Mouse (Mus musculus) embryonic facial prominence, embryonic 14.5 days (tissue): ENCODE measurements around the gene Gpr3. TPM values are rescaled to one million over a fixed set of nuclear protein-coding genes. Genes with fewer than 3 reads are reported as not detected.

ENCODE experiments used
- ATAC-seq: fragments of 200-750 bp; cut with Nextera tagmentation; 2 replicates; pipeline ENCODE4 v1.8.0; 2017; ENCODE audit warnings: low read depth, moderate number of reproducible peaks, moderate TSS enrichment
- DNase-seq: peaks from one replicate; pipeline ENCODE4 v3.0.0-alpha.2; 2015; ENCODE audit warnings: low spot score
- H3K27ac ChIP-seq: fragments of 300-500 bp; sonication (generic); replicated peaks from 2 replicates; pipeline ENCODE4 v1.5.1; 2014; ENCODE audit warnings: low read depth, mild to moderate bottlenecking, low read length, moderate library complexity
- H3K27me3 ChIP-seq: fragments of 300-500 bp; sonication (generic); replicated peaks from 2 replicates; pipeline ENCODE4 v1.6.1; 2014; ENCODE audit warnings: low read length; ENCODE audit not compliant: control insufficient read depth, insufficient read depth
- H3K36me3 ChIP-seq: fragments of 300-500 bp; sonication (generic); 2 replicates; pipeline ENCODE4 v1.6.1; 2014; ENCODE audit warnings: low read length, mixed read lengths; ENCODE audit not compliant: control insufficient read depth, insufficient read depth
- H3K4me1 ChIP-seq: fragments of 300-500 bp; sonication (generic); 2 replicates; pipeline ENCODE4 v1.6.1; 2014; ENCODE audit warnings: antibody characterized with exemption, low read length; ENCODE audit not compliant: control insufficient read depth, insufficient read depth
- H3K4me2 ChIP-seq: fragments of 300-500 bp; sonication (generic); 2 replicates; pipeline ENCODE4 v1.6.1; 2014; ENCODE audit warnings: low read depth, mild to moderate bottlenecking, low read length, moderate library complexity, mixed read lengths
- H3K4me3 ChIP-seq: fragments of 300-500 bp; sonication (generic); 2 replicates; pipeline ENCODE4 v1.5.1; 2014; ENCODE audit warnings: low read depth, mild to moderate bottlenecking, low read length
- H3K9ac ChIP-seq: fragments of 300-500 bp; sonication (generic); 2 replicates; pipeline ENCODE4 v1.6.1; 2014; ENCODE audit warnings: low read depth, mild to moderate bottlenecking, low read length, moderate library complexity, mixed read lengths
- H3K9me3 ChIP-seq: fragments of 300-500 bp; sonication (generic); 2 replicates; pipeline ENCODE4 v1.6.1; 2016; ENCODE audit warnings: low read length; ENCODE audit not compliant: control insufficient read depth
- WGBS: fragments of 180-500 bp; shearing (Covaris S2); extraction: QIAGEN DNeasy Blood & Tissue Kit; methylation state at CpG from one replicate; pipeline ENCODE4 v1.1.7; 2014; 5-methylcytosine and 5-hydroxymethylcytosine counted together
- polyA plus RNA-seq: library from polyadenylated mRNA; unstranded; fragments of >200 nt; fragmentation: Nextera tagmentation; extraction: Ambion mirVana; gene quantifications from 2 replicates; pipeline ENCODE4 v1.2.1, GENCODE M21; 2014

Gpr3 gene
- polyA plus RNA-seq, 1 experiment from 2014 or later, result 0.19 TPM

GRCm38 (mm10) chr4:133226073-133226472 lies 13.7 kb upstream of the Gpr3 start:
- 56% methylated on average over 10 of the region's 10 CpGs for WGBS
- DNase-seq, result no peak
- no peak overlapping the region for H3K27ac ChIP-seq

GRCm38 (mm10) chr4:133223875-133224274 lies 11.5 kb upstream of the Gpr3 start:
- Histone ChIP-seq H3K4me3 (no peak overlapping the region), H3K36me3 (no peaks in the 10 kb centered on the region), H3K4me1 (0 out of 2 replicates have a peak, but pooled peaks cover 3% of the 10 kb centered on the region), H3K9me3 (no peaks in the 10 kb centered on the region), H3K9ac (no peak overlapping the region), H3K27ac (no peak overlapping the region), H3K27me3 (0 out of 2 replicates have a peak, but pooled peaks cover 11% of the 10 kb centered on the region), H3K4me2 (no peak overlapping the region)
- ATAC-seq (0 out of 2 replicates have a peak, but pooled peaks have one; percentile 20), DNase-seq (no peak)
- 42% methylated on average over 5 of the region's 5 CpGs for WGBS

More at GRCm38 (mm10) chr4:133226073-133226472, 13.7 kb upstream of the Gpr3 start:
- Histone ChIP-seq H3K4me2 (no peak overlapping the region), H3K27me3 (0 out of 2 replicates have a peak, but pooled peaks cover 6% of the 10 kb centered on the region), H3K9me3 (no peaks in the 10 kb centered on the region), H3K9ac (no peak overlapping the region), H3K36me3 (no peaks in the 10 kb centered on the region), H3K4me1 (0 out of 2 replicates have a peak, but pooled peaks cover 3% of the 10 kb centered on the region), H3K4me3 (no peak overlapping the region)
- no peak for ATAC-seq

DNA sequence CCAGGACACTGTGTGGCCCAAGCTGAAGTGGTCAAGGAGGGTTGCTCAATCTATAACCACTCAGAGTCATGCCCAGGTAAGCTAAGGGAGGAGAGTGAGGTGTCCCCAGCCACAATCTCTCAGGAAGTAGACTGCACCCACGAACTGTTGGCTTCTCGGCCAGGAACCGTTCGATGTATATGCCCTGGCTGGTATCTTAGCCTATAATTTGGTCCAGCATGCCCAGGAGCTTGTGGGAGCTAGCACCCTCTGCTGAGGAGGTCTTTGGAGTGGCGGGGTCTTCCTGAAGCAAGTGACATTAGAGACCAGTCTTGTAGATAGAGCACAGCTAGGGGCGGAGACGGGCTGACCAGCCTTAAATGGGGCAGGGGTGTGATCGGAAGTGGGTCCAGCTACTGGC lies 9.4 kb upstream of the Gpr3 start:
- Histone ChIP-seq H3K36me3 (no peaks in the 10 kb centered on the region), H3K4me3 (no peak overlapping the region), H3K27me3 (0 out of 2 replicates have a peak, but pooled peaks cover 11% of the 10 kb centered on the region), H3K4me1 (0 out of 2 replicates have a peak, but pooled peaks cover 3% of the 10 kb centered on the region), H3K4me2 (no peak overlapping the region), H3K27ac (no peak overlapping the region), H3K9ac (no peak overlapping the region), H3K9me3 (no peaks in the 10 kb centered on the region)
- no peak for DNase-seq
- WGBS, result 86% methylated on average over 8 of the region's 8 CpGs
- no peak for ATAC-seq

- Histone ChIP-seq H3K9ac (peak overlapping the region; percentile 60), H3K36me3 (no peaks in the 10 kb centered on the region), H3K27me3 (0 out of 2 replicates have a peak, but pooled peaks cover 11% of the 10 kb centered on the region), H3K4me1 (0 out of 2 replicates have a peak, but pooled peaks cover 3% of the 10 kb centered on the region), H3K4me3 (peak overlapping the region; percentile 37), H3K27ac (no peak overlapping the region), H3K9me3 (no peaks in the 10 kb centered on the region), H3K4me2 (peak overlapping the region; percentile 70)
- WGBS, result 3% methylated on average over 24 of the region's 25 CpGs
- DNase-seq (no peak), ATAC-seq (peak; percentile 44; the same call in 1 of the 2 replicates)
Measured at GRCm38 (mm10) chr4:133220656-133221055, 8.3 kb upstream of the Gpr3 start.

DNA sequence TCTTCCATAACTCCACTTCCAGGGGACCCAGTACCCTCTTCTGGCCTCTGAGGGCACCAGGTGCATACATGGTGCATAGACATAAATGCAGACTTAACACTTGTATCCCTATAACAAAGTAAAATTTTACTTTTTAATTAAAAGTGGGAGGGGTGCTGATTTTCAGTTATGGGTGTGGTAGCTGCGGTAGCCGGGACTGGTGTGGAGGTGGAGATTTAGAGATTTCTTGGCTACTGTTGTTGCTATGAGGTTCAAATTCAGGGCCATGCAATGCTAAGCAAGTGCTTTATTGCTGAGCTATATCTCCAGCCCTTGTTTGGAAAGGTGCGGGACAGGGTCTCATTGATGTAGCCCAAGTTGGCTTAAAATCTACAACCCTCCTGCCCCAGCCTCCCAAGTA lies 6.4 kb upstream of the Gpr3 start:
- WGBS, result 93% methylated on average over 3 of the region's 3 CpGs
- H3K27me3 ChIP-seq, result peaks cover 18% of the 10 kb centered on the region; the same call in 1 of the 2 replicates
- no peak for ATAC-seq

DNA sequence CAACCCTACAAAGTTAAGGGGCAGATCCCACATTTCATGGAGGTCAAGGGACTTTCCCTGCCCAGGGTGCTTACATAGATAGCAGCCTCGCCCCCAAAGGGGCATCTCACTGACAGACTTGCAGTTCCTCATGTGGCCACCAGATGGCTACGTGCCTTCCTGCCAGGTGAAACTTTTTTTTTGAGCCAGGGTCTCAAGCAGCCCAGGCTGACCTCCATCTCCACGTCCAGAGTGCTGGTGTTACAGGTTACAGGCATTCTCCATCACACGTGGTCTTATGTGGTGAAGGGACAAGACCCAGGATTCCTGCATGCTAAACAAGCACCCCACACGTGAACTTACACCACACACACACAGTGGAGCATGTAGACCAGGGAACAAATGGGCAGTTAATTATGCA lies 5.3 kb upstream of the Gpr3 start:
- no peak for DNase-seq
- Histone ChIP-seq H3K27me3 (peaks cover 29% of the 10 kb centered on the region), H3K9ac (no peak overlapping the region)

More for the DNA sequence above, 6.4 kb upstream of the Gpr3 start:
- no peaks in the 10 kb centered on the region for H3K9me3 ChIP-seq
- no peak overlapping the region for H3K4me3 ChIP-seq
- no peaks in the 10 kb centered on the region for H3K4me1 ChIP-seq
- H3K4me2 ChIP-seq, result no peak overlapping the region
- no peak overlapping the region for H3K27ac ChIP-seq
- DNase-seq, result no peak
- no peaks in the 10 kb centered on the region for H3K36me3 ChIP-seq
- no peak overlapping the region for H3K9ac ChIP-seq

DNA sequence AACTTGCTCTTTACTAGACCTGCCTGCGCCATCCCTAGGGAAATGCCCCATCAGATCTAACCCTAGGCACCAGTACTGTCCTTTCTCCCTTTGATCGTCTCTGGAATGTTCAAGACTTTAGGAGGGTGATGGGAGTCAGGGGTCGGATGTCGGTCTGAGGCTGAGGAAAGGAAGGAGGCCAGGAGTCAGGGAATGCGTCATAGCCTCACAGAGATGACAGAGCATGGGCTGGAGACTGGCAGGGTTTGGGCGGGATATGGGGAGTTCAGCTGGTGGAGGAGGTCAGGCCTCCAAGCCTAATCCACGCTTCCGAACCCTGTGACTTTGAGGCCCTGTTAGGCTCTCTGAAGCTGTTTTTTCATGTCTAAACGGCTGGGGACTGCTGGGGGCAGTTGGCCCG lies 1.3 kb upstream of the Gpr3 start:
- DNase-seq (no peak), ATAC-seq (no peak)
- 13% methylated on average over 10 of the region's 10 CpGs for WGBS
- peaks cover 13% of the 10 kb centered on the region for H3K4me1 ChIP-seq
- peak overlapping the region; percentile 100; the same call in 1 of the 2 replicates for H3K4me2 ChIP-seq
- H3K27ac ChIP-seq, result no peak overlapping the region
- 0 out of 2 replicates have a peak overlapping the region, but pooled peaks have one; percentile 62 for H3K4me3 ChIP-seq
- H3K9me3 ChIP-seq, result no peaks in the 10 kb centered on the region
- no peak overlapping the region for H3K9ac ChIP-seq
- peaks cover 20% of the 10 kb centered on the region for H3K27me3 ChIP-seq
- no peaks in the 10 kb centered on the region for H3K36me3 ChIP-seq

More for the DNA sequence above, 5.3 kb upstream of the Gpr3 start:
- Histone ChIP-seq H3K4me1 (peaks cover 8% of the 10 kb centered on the region), H3K36me3 (no peaks in the 10 kb centered on the region), H3K4me2 (no peak overlapping the region), H3K9me3 (no peaks in the 10 kb centered on the region), H3K4me3 (no peak overlapping the region), H3K27ac (no peak overlapping the region)
- WGBS, result 1% methylated on average over 5 of the region's 5 CpGs
- ATAC-seq, result no peak

GRCm38 (mm10) chr4:133213268-133213590 lies 893 bp upstream of the Gpr3 start:
- WGBS, result 2% methylated on average over 8 of the region's 9 CpGs
- Histone ChIP-seq H3K4me2 (peak overlapping the region; percentile 100), H3K4me3 (peak overlapping the region; percentile 62; the same call in 1 of the 2 replicates), H3K27me3 (peaks cover 20% of the 10 kb centered on the region), H3K4me1 (peaks cover 13% of the 10 kb centered on the region), H3K9ac (no peak overlapping the region), H3K36me3 (no peaks in the 10 kb centered on the region), H3K9me3 (no peaks in the 10 kb centered on the region), H3K27ac (no peak overlapping the region)
- DNase-seq (no peak), ATAC-seq (no peak; the same call in 1 of the 2 replicates)
